1 mouse cellular context compared by ENCODE assay signal in genomic region chr19:4568832-4569231, GRCm38 (mm10).
A peak's percentile ranks its signal among the peaks of the same experiment; 100 is the strongest.
TF ChIP-seq lines count a peak whose summit lies in the region.

No protein-coding gene starts in this region.

TF ChIP-seq in MEL, 35 proteins besides CTCF, POLR2A, EP300 and RAD21:
- no peak for TF ChIP-seq SMC3 (IDR thresholded peaks at IDR 0.05; ENCODE audit: low read depth, low read length)
- 0 out of 2 replicates have a peak, but pooled peaks have one; percentile 24 for TF ChIP-seq RCOR1 (IDR thresholded peaks at IDR 0.05; ENCODE audit: low read depth, low read length)
- TF ChIP-seq USF1 (IDR thresholded peaks at IDR 0.05; ENCODE audit: low read depth, low read length), result no peak
- TF ChIP-seq UBTF (IDR thresholded peaks at IDR 0.05; ENCODE audit: borderline replicate concordance, insufficient read depth, low read depth, low read length), result no peak
- TF ChIP-seq TBP (IDR thresholded peaks at IDR 0.05; ENCODE audit: low read depth, low read length), result peak; percentile 40; the same call in 1 of the 2 replicates
- TF ChIP-seq E2F4 (IDR thresholded peaks at IDR 0.05; ENCODE audit: borderline replicate concordance, low read depth, low read length), result no peak
- no peak for TF ChIP-seq ELF1 (IDR thresholded peaks at IDR 0.05; ENCODE audit: low read depth, low read length)
- no peak for TF ChIP-seq MEF2A (IDR thresholded peaks at IDR 0.05; ENCODE audit: extremely low read depth, insufficient replicate concordance, low read depth, low read length, poor library complexity, severe bottlenecking)
- peak; percentile 70 for TF ChIP-seq TCF12 (IDR thresholded peaks at IDR 0.05; ENCODE audit: low read depth, low read length)
- no peak for TF ChIP-seq GABPA (IDR thresholded peaks at IDR 0.05; ENCODE audit: low read depth, low read length)
- TF ChIP-seq BHLHE40 (IDR thresholded peaks at IDR 0.05; ENCODE audit: borderline replicate concordance, low read depth, low read length), result peak; percentile 20; the same call in 1 of the 2 replicates
- TF ChIP-seq ZMIZ1 (IDR thresholded peaks at IDR 0.05; ENCODE audit: low read depth, low read length), result 0 out of 2 replicates have a peak, but pooled peaks have one; percentile 0
- TF ChIP-seq KAT2A (conservative IDR thresholded peaks at IDR 0.05; ENCODE audit: low read depth, low read length), result no peak
- TF ChIP-seq NRF1 (IDR thresholded peaks at IDR 0.05; ENCODE audit: insufficient read depth, low read depth, low read length, poor library complexity, severe bottlenecking), result no peak
- no peak for TF ChIP-seq POLR2AphosphoS2 (IDR thresholded peaks at IDR 0.05; ENCODE audit: low read length)
- no peak for TF ChIP-seq POLR2AphosphoS5 (IDR thresholded peaks at IDR 0.05; ENCODE audit: borderline replicate concordance, low read depth, low read length)
- TF ChIP-seq MYC (IDR thresholded peaks at IDR 0.05; ENCODE audit: low read depth, low read length), result no peak
- TF ChIP-seq MXI1 (IDR thresholded peaks at IDR 0.05; ENCODE audit: low read depth, low read length), result peak; percentile 59
- TF ChIP-seq ETS1 (IDR thresholded peaks at IDR 0.05; ENCODE audit: low read depth, low read length), result peak; percentile 74
- no peak for TF ChIP-seq JUND (IDR thresholded peaks at IDR 0.05; ENCODE audit: low read depth, low read length)
- no peak for TF ChIP-seq CHD1 (IDR thresholded peaks at IDR 0.05; ENCODE audit: low read depth, low read length)
- peak; percentile 72 for TF ChIP-seq MYB (IDR thresholded peaks at IDR 0.05; ENCODE audit: low read depth, low read length)
- TF ChIP-seq ZKSCAN1 (IDR thresholded peaks at IDR 0.05; ENCODE audit: low read depth, low read length), result no peak
- TF ChIP-seq SIN3A (IDR thresholded peaks at IDR 0.05; ENCODE audit: low read length), result peak; percentile 82
- TF ChIP-seq ZNF384 (IDR thresholded peaks at IDR 0.05; ENCODE audit: low read depth, low read length), result no peak
- TF ChIP-seq USF2 (IDR thresholded peaks at IDR 0.05; ENCODE audit: borderline replicate concordance in 1 of 2, insufficient read depth in 1 of 2, low read depth in 1 of 2, low read length in 2 of 2), result no peak
- TF ChIP-seq MAZ (IDR thresholded peaks at IDR 0.05; ENCODE audit: low read depth, low read length), result no peak
- TF ChIP-seq CHD2 (IDR thresholded peaks at IDR 0.05; ENCODE audit: low read length), result no peak
- no peak for TF ChIP-seq ZC3H11A (IDR thresholded peaks at IDR 0.05; ENCODE audit: low read depth, low read length)
- TF ChIP-seq HCFC1 (IDR thresholded peaks at IDR 0.05; ENCODE audit: low read depth, low read length), result 0 out of 2 replicates have a peak, but pooled peaks have one; percentile 22
- TF ChIP-seq NELFE (IDR thresholded peaks at IDR 0.05; ENCODE audit: low read depth, low read length), result no peak
- no peak for TF ChIP-seq MAFK (IDR thresholded peaks at IDR 0.05; ENCODE audit: borderline replicate concordance, low read depth, low read length)
- no peak for TF ChIP-seq MAX (IDR thresholded peaks at IDR 0.05; ENCODE audit: low read length)
- no peak for TF ChIP-seq TAL1 (IDR thresholded peaks at IDR 0.05; ENCODE audit: low read length)
- peak; percentile 80; the same call in 1 of the 2 replicates for TF ChIP-seq GATA1 (IDR thresholded peaks at IDR 0.05; ENCODE audit: low read depth, low read length)
